Mouse (Mus musculus) stomach, embryonic 16.5 days (tissue): ENCODE measurements at regions not wholly inside any gene's neighbourhood (a gene's known extent, or its start where the extent isn't known, plus 50 kb on each side); places are given as distances from the start of the nearest gene placed in this dataset.

ENCODE experiments used
- ATAC-seq: fragments of 200-750 bp; cut with Nextera tagmentation; 2 replicates; pipeline ENCODE4 v1.8.0; 2017; ENCODE audit warnings: moderate number of reproducible peaks, moderate TSS enrichment; ENCODE audit not compliant: insufficient read depth, low FRiP score
- H3K27ac ChIP-seq: fragments of 300-500 bp; sonication (generic); 2 replicates; pipeline ENCODE4 v1.5.1; 2014; ENCODE audit warnings: low read length
- H3K27me3 ChIP-seq: fragments of 300-500 bp; sonication (generic); 2 replicates; pipeline ENCODE4 v1.6.1; 2014; ENCODE audit warnings: low read length, control low read depth, mixed read lengths; ENCODE audit not compliant: control insufficient read depth, insufficient read depth
- H3K36me3 ChIP-seq: fragments of 300-500 bp; sonication (generic); 2 replicates; pipeline ENCODE4 v1.6.1; 2014; ENCODE audit warnings: low read length; ENCODE audit not compliant: control insufficient read depth, insufficient read depth
- H3K4me1 ChIP-seq: fragments of 300-500 bp; sonication (generic); 2 replicates; pipeline ENCODE4 v1.6.1; 2014; ENCODE audit warnings: low read length, control low read depth, mixed read lengths; ENCODE audit not compliant: control insufficient read depth, insufficient read depth
- H3K4me2 ChIP-seq: fragments of 300-500 bp; sonication (generic); 2 replicates; pipeline ENCODE4 v1.6.1; 2014; ENCODE audit warnings: low read depth, low read length, mixed read lengths
- H3K4me3 ChIP-seq: fragments of 300-500 bp; sonication (generic); replicated peaks from 2 replicates; pipeline ENCODE4 v1.5.1; 2014; ENCODE audit warnings: mild to moderate bottlenecking, low read length
- H3K9ac ChIP-seq: fragments of 300-500 bp; sonication (generic); 2 replicates; pipeline ENCODE4 v1.6.1; 2014; ENCODE audit warnings: low read length
- H3K9me3 ChIP-seq: fragments of 300-500 bp; sonication (generic); replicated peaks from 2 replicates; pipeline ENCODE4 v1.6.1; 2016; ENCODE audit warnings: low read length, control low read depth; ENCODE audit not compliant: control insufficient read depth
- WGBS: fragments of 180-500 bp; shearing (Covaris S2); extraction: QIAGEN DNeasy Blood & Tissue Kit; methylation state at CpG from one replicate; pipeline ENCODE4 v1.1.7; 2014; 5-methylcytosine and 5-hydroxymethylcytosine counted together

DNA sequence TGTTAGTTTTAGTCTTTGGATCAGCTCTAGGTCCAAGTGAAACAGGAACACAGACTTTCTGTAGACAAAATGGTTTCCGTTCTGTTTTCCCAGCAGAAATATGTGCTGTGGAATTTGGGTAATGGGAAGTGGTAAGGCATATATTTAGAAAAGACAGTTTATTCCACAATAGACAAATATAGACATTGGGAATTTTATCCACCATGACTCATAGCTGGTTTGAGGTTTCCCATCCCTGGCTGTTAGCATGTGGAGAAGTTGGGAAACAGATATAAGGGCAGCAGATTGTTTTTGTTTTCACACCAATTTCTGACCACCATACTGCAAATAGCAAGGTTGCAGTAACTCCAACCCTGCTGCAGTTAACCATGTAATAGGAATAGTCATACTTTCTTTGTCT is 385.0 kb upstream of the Adam34 start:
- Histone ChIP-seq H3K9me3 (no peaks in the 10 kb centered on the region), H3K36me3 (no peaks in the 10 kb centered on the region), H3K9ac (no peak overlapping the region), H3K27ac (no peak overlapping the region), H3K4me2 (no peak overlapping the region), H3K4me3 (no peak overlapping the region), H3K4me1 (no peaks in the 10 kb centered on the region), H3K27me3 (no peaks in the 10 kb centered on the region)
- 58% methylated on average over 1 of the region's 1 CpGs for WGBS
- ATAC-seq, result no peak

DNA sequence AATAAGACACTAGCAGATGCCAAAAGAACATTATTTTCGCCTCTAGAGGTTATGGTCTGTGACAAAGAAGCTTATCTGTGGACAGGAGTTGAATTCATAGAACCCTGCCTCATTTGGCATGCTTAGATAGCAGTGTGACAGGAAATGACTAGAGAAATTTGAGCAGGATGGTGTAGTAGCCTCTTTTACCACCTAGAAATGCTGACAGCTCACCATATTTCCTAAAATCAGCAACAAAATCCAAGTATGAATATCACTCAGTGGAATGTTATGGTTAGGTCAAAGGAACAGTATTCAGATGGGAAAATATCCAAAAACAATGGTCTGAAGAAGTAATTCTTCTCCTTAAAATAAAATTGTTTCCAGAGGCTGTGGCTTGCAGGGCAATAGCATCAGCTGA is 383.6 kb upstream of the Adam34 start:
- Histone ChIP-seq H3K9ac (no peak overlapping the region), H3K4me3 (no peak overlapping the region), H3K4me2 (no peak overlapping the region), H3K27me3 (no peaks in the 10 kb centered on the region), H3K27ac (no peak overlapping the region), H3K36me3 (no peaks in the 10 kb centered on the region), H3K9me3 (no peaks in the 10 kb centered on the region), H3K4me1 (no peaks in the 10 kb centered on the region)
- ATAC-seq, result no peak
- WGBS, result 69% methylated on average over 1 of the region's 1 CpGs

DNA sequence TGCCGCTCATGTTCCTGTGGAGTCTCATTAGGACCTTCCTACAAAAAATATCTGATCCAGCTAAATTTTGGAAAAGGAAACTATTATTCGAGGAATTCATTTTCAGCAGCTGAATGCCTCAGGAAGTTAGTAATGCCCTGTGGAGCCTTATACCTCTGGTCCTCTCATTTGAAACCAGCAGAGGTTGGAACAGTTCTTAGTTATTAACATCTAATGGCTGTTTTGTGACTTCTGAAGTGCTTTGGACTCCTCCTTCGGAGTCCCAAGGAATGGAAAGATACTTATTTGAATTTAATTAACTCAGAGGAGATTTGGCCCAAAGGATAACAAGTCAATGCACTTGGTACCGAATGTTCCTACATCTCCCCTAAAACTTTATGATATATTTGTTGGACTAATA is 372.2 kb upstream of the Adam34 start:
- Histone ChIP-seq H3K9ac (no peak overlapping the region), H3K27ac (no peak overlapping the region), H3K27me3 (no peaks in the 10 kb centered on the region), H3K4me3 (no peak overlapping the region), H3K4me2 (no peak overlapping the region), H3K36me3 (no peaks in the 10 kb centered on the region), H3K9me3 (no peaks in the 10 kb centered on the region), H3K4me1 (no peaks in the 10 kb centered on the region)
- WGBS, result 86% methylated on average over 4 of the region's 4 CpGs
- ATAC-seq, result no peak

DNA sequence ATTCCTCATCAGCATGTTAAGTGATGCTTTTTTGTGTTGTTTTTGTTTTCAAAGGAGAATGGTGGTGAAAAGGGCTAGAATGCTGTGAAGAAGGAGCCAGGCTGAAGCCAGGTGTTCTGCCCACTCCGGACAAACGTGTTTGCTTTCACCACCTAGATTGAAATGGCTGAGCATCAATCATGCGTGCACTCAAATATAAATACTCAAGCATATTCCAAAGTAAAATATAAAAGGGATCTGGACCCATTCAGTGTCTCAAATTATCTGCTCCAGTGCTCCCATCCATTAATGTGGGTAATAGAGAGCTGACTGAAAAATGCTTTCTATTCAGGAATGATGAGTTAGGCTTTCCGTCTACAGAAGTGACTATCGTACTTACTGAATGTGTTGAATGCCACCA is 349.0 kb upstream of the Adam34 start:
- no peaks in the 10 kb centered on the region for H3K27me3 ChIP-seq
- H3K4me2 ChIP-seq, result no peak overlapping the region
- H3K27ac ChIP-seq, result no peak overlapping the region
- no peak overlapping the region for H3K4me3 ChIP-seq
- no peak for ATAC-seq
- H3K36me3 ChIP-seq, result no peaks in the 10 kb centered on the region
- 58% methylated on average over 5 of the region's 5 CpGs for WGBS
- no peak overlapping the region for H3K9ac ChIP-seq
- H3K4me1 ChIP-seq, result no peaks in the 10 kb centered on the region
- H3K9me3 ChIP-seq, result no peaks in the 10 kb centered on the region

DNA sequence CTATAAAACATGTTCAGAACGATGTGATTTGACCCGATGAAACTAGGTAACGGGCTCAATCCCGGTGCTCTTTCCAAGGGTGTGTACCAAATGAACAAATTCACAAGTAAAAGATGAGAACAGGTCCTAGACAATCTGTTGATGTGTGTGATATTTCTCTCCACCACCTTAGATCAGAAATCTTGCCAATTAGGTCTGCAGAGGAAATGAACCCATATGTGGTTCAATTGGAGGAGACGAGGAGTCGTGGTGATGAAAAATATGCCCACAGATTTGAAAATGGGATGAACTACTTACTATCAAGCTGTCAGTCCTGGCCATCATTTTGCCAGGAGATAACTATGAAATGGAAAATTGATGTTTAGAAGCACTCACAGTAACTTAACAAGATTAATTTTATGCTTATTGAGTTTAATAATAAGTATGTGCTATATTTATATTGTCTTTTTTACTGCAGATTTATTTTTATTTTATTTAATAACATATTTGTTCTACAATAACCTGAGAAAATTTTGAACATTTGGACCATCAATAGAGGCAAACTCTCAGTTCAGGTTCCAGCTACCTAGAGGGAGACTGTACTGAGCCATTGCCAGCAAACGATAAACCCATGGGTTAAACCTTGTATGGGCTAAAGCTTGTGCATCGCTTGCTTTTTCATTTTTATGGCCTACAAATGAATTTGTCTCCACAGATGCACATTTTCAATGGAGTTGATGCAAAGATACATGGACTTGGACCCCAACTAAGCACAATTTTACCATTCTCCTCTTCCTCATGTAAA is 332.9 kb upstream of the Adam34 start:
- H3K36me3 ChIP-seq, result no peaks in the 10 kb centered on the region
- 94% methylated on average over 8 of the region's 8 CpGs for WGBS
- H3K4me2 ChIP-seq, result no peak overlapping the region
- no peak for ATAC-seq
- no peak overlapping the region for H3K4me3 ChIP-seq
- no peak overlapping the region for H3K9ac ChIP-seq
- H3K27me3 ChIP-seq, result no peaks in the 10 kb centered on the region
- H3K27ac ChIP-seq, result no peak overlapping the region
- no peaks in the 10 kb centered on the region for H3K4me1 ChIP-seq
- no peaks in the 10 kb centered on the region for H3K9me3 ChIP-seq

DNA sequence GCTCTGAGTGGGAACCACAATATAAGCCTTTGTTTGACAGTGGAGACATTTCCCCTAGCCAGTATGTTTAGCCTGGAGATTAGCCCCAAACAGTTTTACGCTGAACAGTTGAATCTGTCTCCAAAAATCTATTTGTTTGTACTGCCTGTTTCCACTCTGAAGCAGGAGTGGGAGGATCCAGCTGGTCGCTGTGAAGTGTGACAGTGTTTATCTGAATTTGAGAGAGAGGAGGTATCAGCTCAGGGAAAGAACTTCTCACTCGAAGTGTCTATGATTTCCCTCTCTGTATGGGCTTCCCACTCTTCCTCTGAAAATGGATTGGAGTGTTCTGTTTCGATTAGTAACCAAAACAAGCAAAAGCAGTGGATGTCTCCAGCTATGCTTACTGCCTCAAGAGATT is 324.4 kb upstream of the Adam34 start:
- no peaks in the 10 kb centered on the region for H3K36me3 ChIP-seq
- no peaks in the 10 kb centered on the region for H3K9me3 ChIP-seq
- WGBS, result 23% methylated on average over 4 of the region's 4 CpGs
- H3K4me3 ChIP-seq, result no peak overlapping the region
- ATAC-seq, result peak; percentile 37; the same call in 1 of the 2 replicates
- no peaks in the 10 kb centered on the region for H3K27me3 ChIP-seq
- H3K4me2 ChIP-seq, result no peak overlapping the region
- H3K4me1 ChIP-seq, result 0 out of 2 replicates have a peak, but pooled peaks cover 4% of the 10 kb centered on the region
- H3K9ac ChIP-seq, result no peak overlapping the region
- H3K27ac ChIP-seq, result peak overlapping the region; percentile 32; the same call in 1 of the 2 replicates

DNA sequence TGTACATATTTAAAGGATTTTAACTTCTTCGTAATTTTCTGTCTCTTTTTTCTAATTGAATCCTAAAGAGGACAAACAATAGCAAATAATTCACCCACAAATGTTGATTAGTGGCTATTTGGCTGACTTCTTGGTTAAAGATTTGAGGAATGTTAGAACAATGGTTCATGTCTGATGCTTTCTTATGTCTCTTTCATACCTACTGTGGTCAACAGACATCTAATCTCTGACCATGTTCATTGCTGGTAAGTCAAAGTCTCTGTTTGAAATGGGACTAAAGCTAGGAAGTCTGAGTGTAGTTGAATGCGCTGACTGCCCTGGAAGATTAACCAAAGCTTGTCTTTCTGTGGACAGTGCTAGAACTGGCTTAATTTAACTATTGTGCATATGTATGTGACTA is 321.5 kb upstream of the Adam34 start:
- 85% methylated on average over 2 of the region's 2 CpGs for WGBS
- Histone ChIP-seq H3K27ac (no peak overlapping the region), H3K9ac (no peak overlapping the region), H3K27me3 (no peaks in the 10 kb centered on the region), H3K36me3 (no peaks in the 10 kb centered on the region), H3K4me1 (0 out of 2 replicates have a peak, but pooled peaks cover 4% of the 10 kb centered on the region), H3K4me3 (no peak overlapping the region), H3K9me3 (no peaks in the 10 kb centered on the region), H3K4me2 (no peak overlapping the region)
- ATAC-seq, result no peak

DNA sequence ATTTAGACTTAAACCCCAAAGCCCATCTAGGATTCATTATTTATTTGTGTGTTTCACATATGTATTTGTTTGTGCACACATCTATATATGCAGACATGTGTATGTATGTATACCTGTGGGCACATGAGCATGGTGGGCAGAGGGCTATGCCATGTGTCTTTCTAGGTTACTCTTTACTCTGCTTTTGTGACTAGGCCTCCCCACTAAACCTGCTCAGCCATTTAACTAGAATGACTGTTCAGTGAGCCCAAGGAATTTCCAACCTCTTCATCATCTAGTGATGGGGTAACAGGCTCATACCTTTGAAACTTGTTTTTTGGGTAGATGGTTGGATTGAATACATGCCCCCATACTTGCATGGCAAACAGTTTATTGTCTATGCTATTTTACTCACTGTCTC is 321.1 kb upstream of the Adam34 start:
- Histone ChIP-seq H3K9ac (no peak overlapping the region), H3K4me2 (no peak overlapping the region), H3K27me3 (no peaks in the 10 kb centered on the region), H3K4me3 (no peak overlapping the region), H3K27ac (no peak overlapping the region), H3K36me3 (no peaks in the 10 kb centered on the region), H3K9me3 (no peaks in the 10 kb centered on the region), H3K4me1 (0 out of 2 replicates have a peak, but pooled peaks cover 4% of the 10 kb centered on the region)
- no peak for ATAC-seq

DNA sequence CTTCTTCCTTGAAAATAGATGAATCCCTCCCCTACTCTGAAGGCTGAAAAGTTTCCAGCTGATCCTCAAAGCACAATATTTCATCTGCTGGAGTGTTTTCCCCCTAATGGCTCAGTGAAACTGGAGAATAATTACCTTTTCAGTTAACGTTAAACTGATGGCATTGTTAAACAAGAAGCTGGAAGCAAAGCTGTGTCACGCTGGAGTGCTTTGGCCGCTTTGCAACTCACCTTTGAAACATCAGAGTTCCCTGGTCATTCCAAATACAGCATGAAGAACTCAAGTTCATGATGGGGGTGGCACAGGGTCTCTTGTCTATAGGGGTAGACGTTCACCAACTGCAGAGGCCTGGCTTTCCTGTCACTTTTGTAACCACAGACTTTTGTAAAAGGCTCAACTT is 317.9 kb upstream of the Adam34 start:
- no peaks in the 10 kb centered on the region for H3K9me3 ChIP-seq
- no peak overlapping the region for H3K4me2 ChIP-seq
- ATAC-seq, result no peak
- H3K27me3 ChIP-seq, result no peaks in the 10 kb centered on the region
- H3K27ac ChIP-seq, result no peak overlapping the region
- no peaks in the 10 kb centered on the region for H3K4me1 ChIP-seq
- 37% methylated on average over 4 of the region's 4 CpGs for WGBS
- no peak overlapping the region for H3K4me3 ChIP-seq
- H3K36me3 ChIP-seq, result no peaks in the 10 kb centered on the region
- H3K9ac ChIP-seq, result no peak overlapping the region
